ENCODE assay signal across 28 mouse cellular contexts in genomic region chr14:35780033-35780432, GRCm38 (mm10). TPM values are rescaled to one million over a fixed set of nuclear protein-coding genes. Genes with fewer than 3 reads are reported as not detected.
DNase-seq lines count a peak whose midpoint lies in the region; ATAC-seq and TF ChIP-seq lines count a peak whose summit lies in the region.
"Had no signal": no experiment of that assay in that cellular context is flagged by ENCODE, and none has a peak within 500 bp of the region (broad histone marks: within the 10 kb centered on the region; RNA-seq: fewer than 3 reads in every experiment).

No protein-coding gene starts in this region.

- H3K36me3 ChIP-seq in forebrain, embryonic 15.5 days, result no peaks in the 10 kb centered on the region
- no peaks in the 10 kb centered on the region for H3K36me3 ChIP-seq in forebrain, embryonic 10.5 days (replicated peaks)
- no peaks in the 10 kb centered on the region for H3K36me3 ChIP-seq in hindbrain, postnatal 0 days (ENCODE audit: insufficient read depth, low read length)
- no peaks in the 10 kb centered on the region for H3K36me3 ChIP-seq in hindbrain, embryonic 16.5 days (ENCODE audit: control insufficient read depth, insufficient read depth, low read length)
- H3K36me3 ChIP-seq: embryonic facial prominence, embryonic 12.5 days; heart, embryonic 12.5 days; hindbrain, embryonic 10.5 days had no signal

- no peaks in the 10 kb centered on the region for H3K4me1 ChIP-seq in forebrain, embryonic 15.5 days
- no peaks in the 10 kb centered on the region for H3K4me1 ChIP-seq in forebrain, embryonic 10.5 days
- H3K4me1 ChIP-seq in hindbrain, postnatal 0 days (ENCODE audit: insufficient read depth, low read length), result no peaks in the 10 kb centered on the region
- H3K4me1 ChIP-seq in hindbrain, embryonic 16.5 days (ENCODE audit: control insufficient read depth, insufficient read depth, low read depth, low read length), result no peaks in the 10 kb centered on the region
- H3K4me1 ChIP-seq: embryonic facial prominence, embryonic 12.5 days; heart, embryonic 12.5 days; hindbrain, embryonic 10.5 days had no signal

- H3K27ac ChIP-seq in forebrain, embryonic 15.5 days (replicated peaks), result no peak overlapping the region
- H3K27ac ChIP-seq in forebrain, embryonic 10.5 days, result no peak overlapping the region
- no peak overlapping the region for H3K27ac ChIP-seq in hindbrain, postnatal 0 days
- H3K27ac ChIP-seq in hindbrain, embryonic 16.5 days (ENCODE audit: low read depth, low read length), result no peak overlapping the region
- H3K27ac ChIP-seq: embryonic facial prominence, embryonic 12.5 days; gastrocnemius, adult 2 months; hindbrain, embryonic 10.5 days; hindbrain, embryonic 14.5 days had no signal

- no peak overlapping the region for H3K9ac ChIP-seq in forebrain, embryonic 15.5 days (replicated peaks)
- H3K9ac ChIP-seq in hindbrain, postnatal 0 days (replicated peaks; ENCODE audit: low read length), result no peak overlapping the region
- H3K9ac ChIP-seq in hindbrain, embryonic 16.5 days (ENCODE audit: low read depth, low read length), result no peak overlapping the region
- H3K9ac ChIP-seq: embryonic facial prominence, embryonic 12.5 days; heart, embryonic 12.5 days; hindbrain, embryonic 14.5 days had no signal

- TF ChIP-seq CTCF in hindbrain, postnatal 0 days (IDR thresholded peaks at IDR 0.05; ENCODE audit: low read depth), result no peak

- H3K4me2 ChIP-seq in forebrain, embryonic 15.5 days (replicated peaks), result no peak overlapping the region
- no peak overlapping the region for H3K4me2 ChIP-seq in hindbrain, postnatal 0 days (ENCODE audit: low read depth, low read length)
- H3K4me2 ChIP-seq in hindbrain, embryonic 16.5 days (ENCODE audit: low read length), result no peak overlapping the region
- H3K4me2 ChIP-seq: embryonic facial prominence, embryonic 12.5 days; heart, embryonic 12.5 days; hindbrain, embryonic 14.5 days had no signal

- H3K27me3 ChIP-seq in forebrain, embryonic 15.5 days, result no peaks in the 10 kb centered on the region
- no peaks in the 10 kb centered on the region for H3K27me3 ChIP-seq in forebrain, embryonic 10.5 days (ENCODE audit: poor library complexity, severe bottlenecking)
- no peaks in the 10 kb centered on the region for H3K27me3 ChIP-seq in hindbrain, postnatal 0 days (ENCODE audit: insufficient read depth, low read length)
- H3K27me3 ChIP-seq in hindbrain, embryonic 16.5 days (replicated peaks; ENCODE audit: control insufficient read depth, insufficient read depth, low read length), result no peaks in the 10 kb centered on the region
- H3K27me3 ChIP-seq: CH12.LX; embryonic facial prominence, embryonic 12.5 days; heart, embryonic 12.5 days; Patski had no signal

- H3K4me3 ChIP-seq in forebrain, embryonic 15.5 days, result no peak overlapping the region
- H3K4me3 ChIP-seq in forebrain, embryonic 10.5 days, result no peak overlapping the region
- H3K4me3 ChIP-seq in hindbrain, postnatal 0 days (ENCODE audit: low read length), result no peak overlapping the region
- no peak overlapping the region for H3K4me3 ChIP-seq in hindbrain, embryonic 16.5 days (ENCODE audit: low read length)
- H3K4me3 ChIP-seq: embryonic facial prominence, embryonic 12.5 days; gastrocnemius, adult 2 months; heart, embryonic 12.5 days; hindbrain, embryonic 10.5 days had no signal

- no peak for DNase-seq in forebrain, embryonic 10.5 days (ENCODE audit: extremely low spot score, low spot score)
- peak; percentile 6 for DNase-seq in hindbrain, postnatal 0 days (ENCODE audit: low spot score)
- DNase-seq in right cerebral cortex, postnatal 4 days, result peak; percentile 14
- DNase-seq in right cerebral cortex, postnatal 25 days, result no peak
- DNase-seq: adrenal gland, postnatal 25 days; cerebellum, adult 11 months; cerebellum, adult 8-10 months; cerebellum, postnatal 14 days; embryo, embryonic 11 days; gastrocnemius, adult 2 months; gastrocnemius, postnatal 25 days had no signal

- H3K9me3 ChIP-seq in forebrain, embryonic 15.5 days, result no peaks in the 10 kb centered on the region
- no peaks in the 10 kb centered on the region for H3K9me3 ChIP-seq in forebrain, embryonic 10.5 days
- no peaks in the 10 kb centered on the region for H3K9me3 ChIP-seq in hindbrain, postnatal 0 days (ENCODE audit: low read length)
- H3K9me3 ChIP-seq in hindbrain, embryonic 16.5 days (ENCODE audit: control insufficient read depth, low read length), result no peaks in the 10 kb centered on the region
- H3K9me3 ChIP-seq: embryonic facial prominence, embryonic 12.5 days; heart, embryonic 12.5 days; hindbrain, embryonic 10.5 days had no signal

- peak; percentile 43; the same call in 1 of the 2 replicates for ATAC-seq in forebrain, embryonic 15.5 days (replicated peaks)
- ATAC-seq in hindbrain, postnatal 0 days, result no peak
- no peak for ATAC-seq in hindbrain, embryonic 16.5 days
- ATAC-seq: activated CD4-positive, CD25-positive, alpha-beta regulatory T cell, adult 4 months; inflammation-experienced regulatory T-cells, adult 6 months; intestine, postnatal 0 days; Patski had no signal

- WGBS in forebrain, embryonic 15.5 days, result 65% methylated on average over 3 of the region's 3 CpGs
- WGBS in forebrain, embryonic 10.5 days, result 84% methylated on average over 3 of the region's 3 CpGs
- WGBS in hindbrain, postnatal 0 days, result 51% methylated on average over 3 of the region's 3 CpGs
- 47% methylated on average over 3 of the region's 3 CpGs for WGBS in hindbrain, embryonic 16.5 days

RNA-seq across cellular contexts. Expression of gene 4930596D02Rik, which starts 31.7 kb away (rescaled TPM):
- not detected in 2 replicates for polyA plus RNA-seq in forebrain, embryonic 15.5 days (2015; fragmentation: Nextera tagmentation; extraction: Ambion mirVana)
- polyA plus RNA-seq in forebrain, embryonic 10.5 days (2016; fragmentation: Nextera tagmentation; extraction: Ambion mirVana), result not detected in 2 replicates
- not detected in 2 replicates for total RNA-seq in hindbrain, postnatal 0 days (2014; rRNA removed)
- polyA plus RNA-seq in hindbrain, postnatal 0 days (2015; fragmentation: Nextera tagmentation; extraction: Ambion mirVana), result not detected in 2 replicates
- not detected in 2 replicates for polyA plus RNA-seq in hindbrain, embryonic 16.5 days (2015; fragmentation: Nextera tagmentation; extraction: Ambion mirVana)
- total RNA-seq: adrenal gland, adult 18-20 months; adrenal gland, postnatal 25 days; CH12.LX; common myeloid progenitor, adult 5-6 weeks; gastrocnemius, adult 2 months; gastrocnemius, postnatal 25 days; granulocyte monocyte progenitor cell, adult 5-6 weeks; heart, adult 8-10 months; heart, postnatal 25 days had no signal
- polyA plus RNA-seq: activated CD4-positive, CD25-positive, alpha-beta regulatory T cell, adult 4 months; embryonic facial prominence, embryonic 12.5 days; heart, embryonic 12.5 days; heart, embryonic 16.5 days; hindbrain, embryonic 10.5 days; hindbrain, embryonic 14.5 days; inflammation-experienced regulatory T-cells, adult 6 months; intestine, postnatal 0 days; Patski had no signal

Comparison
In these comparisons a context has a peak if more than half of its experiments do, and no peak if none do; other contexts are left out.
1. DNase-seq: peak in hindbrain, postnatal 0 days (single experiment) and right cerebral cortex, postnatal 4 days (single experiment); none in forebrain, embryonic 10.5 days (single experiment) and right cerebral cortex, postnatal 25 days (single experiment).